Mouse (Mus musculus): ENCODE measurements around the gene Prox1. TPM values are rescaled to one million over a fixed set of nuclear protein-coding genes. Genes with fewer than 3 reads are reported as not detected.

Prox1 gene
- polyA plus RNA-seq, 1 experiment from 2014 or later = 9.7 TPM

GRCm38 (mm10) chr1:190159457-190159856 is 11.1 kb downstream of the Prox1 start:
- Histone ChIP-seq H3K27ac (no peak overlapping the region), H3K4me3 (replicated peaks) (no peak overlapping the region), H3K4me2 (replicated peaks) (no peak overlapping the region), H3K9me3 (no peaks in the 10 kb centered on the region), H3K27me3 (peaks cover 22% of the 10 kb centered on the region), H3K9ac (replicated peaks) (no peak overlapping the region), H3K4me1 (replicated peaks) (peaks cover 35% of the 10 kb centered on the region), H3K36me3 (peaks cover 12% of the 10 kb centered on the region)
- ATAC-seq = no peak
- 31% methylated on average over 11 of the region's 11 CpGs for WGBS

GRCm38 (mm10) chr1:190155751-190156150 is 14.8 kb downstream of the Prox1 start:
- WGBS = 11% methylated on average over 8 of the region's 8 CpGs

GRCm38 (mm10) chr1:190155021-190155420 is 15.5 kb downstream of the Prox1 start:
- H3K36me3 ChIP-seq = no peaks in the 10 kb centered on the region
- 51% methylated on average over 2 of the region's 2 CpGs for WGBS

More at GRCm38 (mm10) chr1:190155751-190156150, 14.8 kb downstream of the Prox1 start:
- peaks cover 40% of the 10 kb centered on the region for H3K4me1 ChIP-seq (replicated peaks)
- H3K9ac ChIP-seq (replicated peaks) = no peak overlapping the region
- H3K36me3 ChIP-seq = peaks cover 4% of the 10 kb centered on the region
- H3K9me3 ChIP-seq = no peaks in the 10 kb centered on the region
- ATAC-seq = 0 out of 2 replicates have a peak, but pooled peaks have one; percentile 56
- H3K27me3 ChIP-seq = peaks cover 22% of the 10 kb centered on the region
- H3K4me3 ChIP-seq (replicated peaks) = no peak overlapping the region
- H3K27ac ChIP-seq = peak overlapping the region; percentile 30; the same call in 1 of the 2 replicates
- H3K4me2 ChIP-seq (replicated peaks) = 0 out of 2 replicates have a peak overlapping the region, but pooled peaks have one; percentile 7

GRCm38 (mm10) chr1:190154292-190154691 is 16.2 kb downstream of the Prox1 start:
- H3K9me3 ChIP-seq = no peaks in the 10 kb centered on the region
- H3K27ac ChIP-seq = no peak overlapping the region
- no peaks in the 10 kb centered on the region for H3K36me3 ChIP-seq
- WGBS = 45% methylated on average over 7 of the region's 7 CpGs
- H3K27me3 ChIP-seq = peaks cover 23% of the 10 kb centered on the region
- H3K4me3 ChIP-seq (replicated peaks) = no peak overlapping the region
- H3K4me1 ChIP-seq (replicated peaks) = peaks cover 44% of the 10 kb centered on the region
- ATAC-seq = no peak
- H3K9ac ChIP-seq (replicated peaks) = no peak overlapping the region
- H3K4me2 ChIP-seq (replicated peaks) = no peak overlapping the region

More at GRCm38 (mm10) chr1:190155021-190155420, 15.5 kb downstream of the Prox1 start:
- no peak for ATAC-seq
- Histone ChIP-seq H3K9ac (replicated peaks) (no peak overlapping the region), H3K9me3 (no peaks in the 10 kb centered on the region), H3K4me3 (replicated peaks) (no peak overlapping the region), H3K27me3 (peaks cover 21% of the 10 kb centered on the region), H3K4me2 (replicated peaks) (no peak overlapping the region), H3K27ac (no peak overlapping the region), H3K4me1 (replicated peaks) (peaks cover 44% of the 10 kb centered on the region)

GRCm38 (mm10) chr1:190152603-190153002 is 17.9 kb downstream of the Prox1 start:
- 63% methylated on average over 6 of the region's 6 CpGs for WGBS
- H3K9me3 ChIP-seq = no peaks in the 10 kb centered on the region
- H3K4me1 ChIP-seq (replicated peaks) = peaks cover 61% of the 10 kb centered on the region
- no peak overlapping the region for H3K4me2 ChIP-seq (replicated peaks)
- no peak overlapping the region for H3K4me3 ChIP-seq (replicated peaks)
- ATAC-seq = no peak
- no peaks in the 10 kb centered on the region for H3K36me3 ChIP-seq
- no peak overlapping the region for H3K9ac ChIP-seq (replicated peaks)
- H3K27me3 ChIP-seq = peaks cover 18% of the 10 kb centered on the region
- no peak overlapping the region for H3K27ac ChIP-seq

GRCm38 (mm10) chr1:190149233-190149741 is 21.2 kb downstream of the Prox1 start:
- Histone ChIP-seq H3K9me3 (no peaks in the 10 kb centered on the region), H3K27me3 (peaks cover 18% of the 10 kb centered on the region), H3K4me1 (replicated peaks) (peaks cover 46% of the 10 kb centered on the region), H3K4me2 (replicated peaks) (peak overlapping the region; percentile 36), H3K9ac (replicated peaks) (no peak overlapping the region), H3K36me3 (no peaks in the 10 kb centered on the region), H3K4me3 (replicated peaks) (no peak overlapping the region), H3K27ac (peak overlapping the region; percentile 25; the same call in 1 of the 2 replicates)
- WGBS = 9% methylated on average over 17 of the region's 17 CpGs
- ATAC-seq = no peak; the same call in 1 of the 2 replicates

GRCm38 (mm10) chr1:190148661-190149232 is 21.8 kb downstream of the Prox1 start:
- Histone ChIP-seq H3K36me3 (no peaks in the 10 kb centered on the region; the same call in 1 of the 2 replicates), H3K9me3 (no peaks in the 10 kb centered on the region), H3K9ac (replicated peaks) (no peak overlapping the region), H3K27ac (peak overlapping the region; percentile 25; the same call in 1 of the 2 replicates), H3K4me2 (replicated peaks) (peak overlapping the region; percentile 36), H3K4me3 (replicated peaks) (no peak overlapping the region), H3K4me1 (replicated peaks) (peaks cover 40% of the 10 kb centered on the region), H3K27me3 (peaks cover 18% of the 10 kb centered on the region)
- peak; percentile 44; the same call in 1 of the 2 replicates for ATAC-seq
- WGBS = 4% methylated on average over 12 of the region's 12 CpGs

- 73% methylated on average over 6 of the region's 6 CpGs for WGBS
- H3K4me2 ChIP-seq (replicated peaks) = no peak overlapping the region
- H3K27ac ChIP-seq = no peak overlapping the region
- no peak overlapping the region for H3K4me3 ChIP-seq (replicated peaks)
- H3K9ac ChIP-seq (replicated peaks) = no peak overlapping the region
- H3K27me3 ChIP-seq = peaks cover 12% of the 10 kb centered on the region
- peaks cover 35% of the 10 kb centered on the region for H3K4me1 ChIP-seq (replicated peaks)
- 0 out of 2 replicates have a peak, but pooled peaks have one; percentile 35 for ATAC-seq
- H3K36me3 ChIP-seq = peaks cover 2% of the 10 kb centered on the region; the same call in 1 of the 2 replicates
- no peaks in the 10 kb centered on the region for H3K9me3 ChIP-seq
Measured at GRCm38 (mm10) chr1:190147816-190148215, 22.7 kb downstream of the Prox1 start.

GRCm38 (mm10) chr1:190144416-190144815 is 26.1 kb downstream of the Prox1 start:
- ATAC-seq = no peak
- H3K27me3 ChIP-seq = no peaks in the 10 kb centered on the region; the same call in 1 of the 2 replicates
- peaks cover 10% of the 10 kb centered on the region; the same call in 1 of the 2 replicates for H3K36me3 ChIP-seq
- no peak overlapping the region for H3K27ac ChIP-seq
- H3K4me1 ChIP-seq (replicated peaks) = peaks cover 34% of the 10 kb centered on the region
- H3K4me3 ChIP-seq (replicated peaks) = no peak overlapping the region
- no peaks in the 10 kb centered on the region for H3K9me3 ChIP-seq
- no peak overlapping the region for H3K4me2 ChIP-seq (replicated peaks)
- no peak overlapping the region for H3K9ac ChIP-seq (replicated peaks)

GRCm38 (mm10) chr1:190143593-190143992 is 26.9 kb downstream of the Prox1 start:
- Histone ChIP-seq H3K4me3 (replicated peaks) (no peak overlapping the region), H3K27ac (no peak overlapping the region), H3K9ac (replicated peaks) (no peak overlapping the region), H3K36me3 (peaks cover 10% of the 10 kb centered on the region; the same call in 1 of the 2 replicates), H3K4me2 (replicated peaks) (no peak overlapping the region), H3K27me3 (no peaks in the 10 kb centered on the region; the same call in 1 of the 2 replicates), H3K9me3 (no peaks in the 10 kb centered on the region), H3K4me1 (replicated peaks) (peaks cover 34% of the 10 kb centered on the region)
- 87% methylated on average over 9 of the region's 9 CpGs for WGBS
- ATAC-seq = no peak

- Histone ChIP-seq H3K4me1 (replicated peaks) (peaks cover 34% of the 10 kb centered on the region), H3K9ac (replicated peaks) (no peak overlapping the region), H3K36me3 (peaks cover 10% of the 10 kb centered on the region; the same call in 1 of the 2 replicates), H3K4me3 (replicated peaks) (no peak overlapping the region), H3K27me3 (no peaks in the 10 kb centered on the region; the same call in 1 of the 2 replicates), H3K9me3 (no peaks in the 10 kb centered on the region), H3K4me2 (replicated peaks) (no peak overlapping the region), H3K27ac (no peak overlapping the region)
- no peak for ATAC-seq
- 45% methylated on average over 4 of the region's 4 CpGs for WGBS
Measured at GRCm38 (mm10) chr1:190142584-190142983, 27.9 kb downstream of the Prox1 start.

- H3K4me3 ChIP-seq (replicated peaks) = no peak overlapping the region
- no peaks in the 10 kb centered on the region; the same call in 1 of the 2 replicates for H3K27me3 ChIP-seq
- ATAC-seq = no peak
- no peaks in the 10 kb centered on the region for H3K9me3 ChIP-seq
- WGBS = 16% methylated on average over 6 of the region's 6 CpGs
- peaks cover 42% of the 10 kb centered on the region for H3K4me1 ChIP-seq (replicated peaks)
- no peak overlapping the region for H3K4me2 ChIP-seq (replicated peaks)
- H3K36me3 ChIP-seq = peaks cover 10% of the 10 kb centered on the region; the same call in 1 of the 2 replicates
- no peak overlapping the region for H3K27ac ChIP-seq
- H3K9ac ChIP-seq (replicated peaks) = no peak overlapping the region
Measured at GRCm38 (mm10) chr1:190140519-190140918, 30.0 kb downstream of the Prox1 start.
